Mouse (Mus musculus) monocyte, adult 5-6 weeks (primary cell): Measurements from ENCODE around the gene Ppp1r14a. TPM values are rescaled to one million over a fixed set of nuclear protein-coding genes. Genes with fewer than 3 reads are reported as not detected.

Experiments
- total RNA-seq: library from RNA; stranded (forward); fragments of 200-1000, 200-491, 200-594 nt; gene quantifications from 3 replicates; pipeline ENCODE4 v1.2.3, GENCODE M21; 2017

Gene Ppp1r14a
- total RNA-seq, 1 experiment from 2014 or later = not detected

Other genes starting within 250 kb of the Ppp1r14a start
- 2.3 to 3.1 TPM (median 2.3 TPM) in 3 replicates for gene Ryr1, start 164.1 kb upstream of the Ppp1r14a start, total RNA-seq
- 37.9 to 82.9 TPM (median 41.3 TPM) in 3 replicates for gene Rasgrp4, start 154.5 kb upstream of the Ppp1r14a start, total RNA-seq
- gene Fam98c, start 133.1 kb upstream of the Ppp1r14a start, total RNA-seq = 28.7 to 32.4 TPM (median 29.1 TPM) in 3 replicates
- gene Ggn, start 119.1 kb upstream of the Ppp1r14a start, total RNA-seq = 0.32 to 0.39 TPM in 2 of 3 replicates, not detected in the other
- 0.78 to 0.95 TPM in 2 of 3 replicates, not detected in the other for gene Spred3, start 118.9 kb upstream of the Ppp1r14a start, total RNA-seq
- gene Psmd8, start 108.6 kb upstream of the Ppp1r14a start, total RNA-seq = 170 to 190 TPM (median 186 TPM) in 3 replicates
- 0.85 to 1.6 TPM in 2 of 3 replicates, not detected in the other for gene Catsperg1, start 75.3 kb upstream of the Ppp1r14a start, total RNA-seq
- gene Kcnk6, start 56.8 kb upstream of the Ppp1r14a start, total RNA-seq = 3.1 to 8.5 TPM (median 7.3 TPM) in 3 replicates
- 3.8 to 11.1 TPM (median 9.8 TPM) in 3 replicates for gene Yif1b, start 51.0 kb upstream of the Ppp1r14a start, total RNA-seq
- gene 2200002D01Rik, start 40.8 kb upstream of the Ppp1r14a start, total RNA-seq = 0.29 to 3.4 TPM in 2 of 3 replicates, not detected in the other
- gene Spint2, start 7.4 kb upstream of the Ppp1r14a start, total RNA-seq = 2.6 to 4.4 TPM (median 4.2 TPM) in 3 replicates
- not detected in 3 replicates for gene Dpf1, start 14.6 kb downstream of the Ppp1r14a start, total RNA-seq
- 12.2 to 30.0 TPM (median 15.8 TPM) in 3 replicates for gene Sipa1l3, start 229.3 kb downstream of the Ppp1r14a start, total RNA-seq